Mouse (Mus musculus): ENCODE measurements around the gene Gm9857. TPM values are rescaled to one million over a fixed set of nuclear protein-coding genes. Genes with fewer than 3 reads are reported as not detected.

Gene Gm9857
- not detected in 2 replicates for polyA plus RNA-seq (2015; fragmentation: Nextera tagmentation; extraction: Ambion mirVana)

- peak within 1 kb of the TSS; percentile 31 for H3K4me3 ChIP-seq
- no peaks in the 10 kb centered on the region for H3K9me3 ChIP-seq (replicated peaks)
Observed at GRCm38 (mm10) chr3:108940001-108940633, at the start of gene Gm9857. TSS of gene Gm9857 (minus strand) at chr3:108940445.

DNA sequence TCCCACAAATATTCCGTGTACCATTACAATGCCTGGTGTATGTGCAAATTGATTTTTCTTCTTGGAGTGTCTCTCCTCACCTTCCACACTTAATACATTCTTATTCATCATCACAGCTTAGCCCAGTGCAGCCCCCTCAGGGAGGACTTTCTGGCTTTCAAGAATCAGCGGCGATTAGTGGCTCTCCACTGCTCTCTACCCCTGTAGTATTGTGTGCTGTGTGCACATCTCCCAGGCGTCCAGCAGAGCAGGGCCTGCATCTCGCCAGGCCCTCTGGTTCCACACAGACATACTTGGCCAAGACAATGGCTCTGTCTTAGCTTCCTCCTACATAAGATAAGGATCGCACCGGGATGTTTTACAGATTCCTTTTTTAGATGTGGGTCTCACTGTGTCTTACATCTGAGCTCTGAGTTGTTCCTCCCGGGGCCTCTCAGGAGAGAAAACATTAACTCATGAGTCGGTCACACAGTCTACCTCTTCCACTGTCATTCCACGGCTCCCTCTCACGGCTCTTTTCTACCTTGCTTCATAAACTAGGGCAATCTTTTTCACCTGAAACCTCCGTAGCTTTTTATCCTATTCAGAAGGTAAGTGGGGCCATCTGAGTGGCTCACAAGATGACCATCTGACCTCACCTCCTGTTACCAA, 46.9 kb upstream of the Gm9857 start:
- Histone ChIP-seq H3K27ac (peak overlapping the region; percentile 32; the same call in 1 of the 2 replicates), H3K4me3 (no peak overlapping the region), H3K4me1 (0 out of 2 replicates have a peak, but pooled peaks cover 9% of the 10 kb centered on the region), H3K9ac (no peak overlapping the region), H3K4me2 (no peak overlapping the region), H3K9me3 (replicated peaks) (no peaks in the 10 kb centered on the region), H3K36me3 (ENCODE audit: poor library complexity, severe bottlenecking) (peaks cover 21% of the 10 kb centered on the region), H3K27me3 (no peaks in the 10 kb centered on the region)
- 54% methylated on average over 12 of the region's 12 CpGs for WGBS
- ATAC-seq: peak; percentile 69; the same call in 1 of the 2 replicates

More at GRCm38 (mm10) chr3:108940001-108940633, at the start of gene Gm9857:
- Histone ChIP-seq H3K4me2 (peak within 1 kb of the TSS; percentile 56), H3K9ac (0 out of 2 replicates have a peak within 1 kb of the TSS, but pooled peaks have one; percentile 16), H3K36me3 (ENCODE audit: poor library complexity, severe bottlenecking) (no peaks in the 10 kb centered on the region), H3K4me1 (no peaks in the 10 kb centered on the region), H3K27me3 (no peaks in the 10 kb centered on the region), H3K27ac (no peak within 1 kb of the TSS)
- ATAC-seq: peak; percentile 87
- 67% methylated on average over 44 of the region's 59 CpGs for WGBS

DNA sequence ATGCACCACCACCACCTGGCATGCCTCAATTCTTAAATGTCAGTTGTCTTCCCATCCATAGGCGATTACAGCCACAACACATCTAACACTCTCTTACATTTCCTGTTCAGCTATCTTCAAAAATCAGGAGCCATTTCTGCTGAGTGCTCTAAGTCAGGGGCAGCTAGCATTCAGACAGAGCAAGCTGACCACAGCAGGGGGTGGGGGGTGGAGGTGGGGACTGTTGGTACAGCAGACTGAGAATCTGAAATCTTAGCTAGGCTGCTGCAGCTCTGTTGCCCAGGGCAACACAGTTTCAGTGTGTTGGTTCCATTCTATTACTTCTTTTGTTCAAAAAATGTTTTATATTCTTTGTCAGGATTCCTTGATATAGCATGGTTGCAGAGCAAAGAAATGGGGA, 46.3 kb upstream of the Gm9857 start:
- H3K27me3 ChIP-seq: no peaks in the 10 kb centered on the region
- no peak overlapping the region for H3K4me3 ChIP-seq
- peaks cover 16% of the 10 kb centered on the region for H3K36me3 ChIP-seq (ENCODE audit: poor library complexity, severe bottlenecking)
- 87% methylated on average over 1 of the region's 1 CpGs for WGBS
- no peak overlapping the region for H3K9ac ChIP-seq
- ATAC-seq: peak; percentile 70; the same call in 1 of the 2 replicates
- no peak overlapping the region for H3K4me2 ChIP-seq
- no peaks in the 10 kb centered on the region for H3K9me3 ChIP-seq (replicated peaks)
- H3K27ac ChIP-seq: 0 out of 2 replicates have a peak overlapping the region, but pooled peaks have one; percentile 32
- 0 out of 2 replicates have a peak, but pooled peaks cover 9% of the 10 kb centered on the region for H3K4me1 ChIP-seq

- no peaks in the 10 kb centered on the region for H3K9me3 ChIP-seq (replicated peaks)
- H3K36me3 ChIP-seq (ENCODE audit: poor library complexity, severe bottlenecking): peaks cover 24% of the 10 kb centered on the region
- H3K27ac ChIP-seq: no peak overlapping the region
- H3K4me1 ChIP-seq: 0 out of 2 replicates have a peak, but pooled peaks cover 9% of the 10 kb centered on the region
- H3K4me3 ChIP-seq: no peak overlapping the region
- 77% methylated on average over 5 of the region's 5 CpGs for WGBS
- no peaks in the 10 kb centered on the region for H3K27me3 ChIP-seq
- ATAC-seq: no peak
- H3K9ac ChIP-seq: no peak overlapping the region
- H3K4me2 ChIP-seq: no peak overlapping the region
Observed at GRCm38 (mm10) chr3:108983989-108984388, 43.7 kb upstream of the Gm9857 start.

- Histone ChIP-seq H3K36me3 (ENCODE audit: poor library complexity, severe bottlenecking) (peaks cover 36% of the 10 kb centered on the region), H3K4me1 (0 out of 2 replicates have a peak, but pooled peaks cover 5% of the 10 kb centered on the region), H3K27ac (no peak overlapping the region), H3K4me3 (no peak overlapping the region), H3K9ac (no peak overlapping the region), H3K9me3 (replicated peaks) (no peaks in the 10 kb centered on the region), H3K4me2 (no peak overlapping the region), H3K27me3 (no peaks in the 10 kb centered on the region)
- ATAC-seq: no peak
- 86% methylated on average over 6 of the region's 6 CpGs for WGBS
Observed at GRCm38 (mm10) chr3:108981946-108982345, 41.7 kb upstream of the Gm9857 start.

DNA sequence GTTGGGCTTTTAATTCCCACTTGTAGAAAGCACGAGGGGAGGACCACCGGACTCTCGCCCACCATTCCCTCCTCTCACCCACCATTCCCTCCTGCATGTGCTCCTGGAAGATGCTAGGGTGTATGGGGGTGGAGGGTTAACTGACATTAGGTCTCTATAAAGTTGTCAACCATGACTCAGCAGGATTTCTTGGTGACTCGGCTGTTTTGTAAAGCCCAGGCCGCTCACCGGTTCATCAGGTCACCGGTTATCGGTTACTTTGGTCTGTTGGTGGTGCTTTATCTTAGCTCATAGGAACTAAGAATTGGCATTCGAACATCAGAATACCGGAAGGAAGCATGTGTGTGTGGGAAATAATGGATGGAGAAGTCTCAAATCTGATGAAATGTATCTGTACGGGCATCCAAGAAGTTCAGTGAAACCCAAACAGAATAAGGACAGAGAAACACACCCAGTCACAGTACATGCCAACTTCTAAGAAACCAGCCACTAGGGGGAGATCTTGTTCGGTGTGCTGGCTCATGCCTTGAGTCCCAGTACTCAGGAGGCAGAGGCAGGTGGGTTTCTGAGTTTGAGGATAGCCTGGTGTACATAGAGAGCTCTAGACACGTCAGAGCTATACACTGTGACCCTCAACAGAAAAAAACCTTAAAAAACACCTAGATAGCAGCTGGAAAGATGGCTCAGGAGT, 37.2 kb upstream of the Gm9857 start:
- Histone ChIP-seq H3K4me2 (no peak overlapping the region), H3K9me3 (replicated peaks) (no peaks in the 10 kb centered on the region), H3K9ac (no peak overlapping the region), H3K27ac (no peak overlapping the region), H3K36me3 (ENCODE audit: poor library complexity, severe bottlenecking) (peaks cover 41% of the 10 kb centered on the region), H3K4me3 (no peak overlapping the region), H3K27me3 (no peaks in the 10 kb centered on the region), H3K4me1 (no peaks in the 10 kb centered on the region)
- no peak for ATAC-seq
- 95% methylated on average over 13 of the region's 13 CpGs for WGBS

- no peak overlapping the region for H3K27ac ChIP-seq
- no peaks in the 10 kb centered on the region for H3K9me3 ChIP-seq (replicated peaks)
- H3K4me2 ChIP-seq: no peak overlapping the region
- no peak overlapping the region for H3K9ac ChIP-seq
- H3K36me3 ChIP-seq (ENCODE audit: poor library complexity, severe bottlenecking): peaks cover 33% of the 10 kb centered on the region
- H3K4me3 ChIP-seq: no peak overlapping the region
- 89% methylated on average over 15 of the region's 15 CpGs for WGBS
- no peaks in the 10 kb centered on the region for H3K27me3 ChIP-seq
- no peaks in the 10 kb centered on the region for H3K4me1 ChIP-seq
- no peak for ATAC-seq
Observed at GRCm38 (mm10) chr3:108974920-108975485, 34.8 kb upstream of the Gm9857 start.

GRCm38 (mm10) chr3:108973980-108974660, 33.9 kb upstream of the Gm9857 start:
- WGBS: 83% methylated on average over 13 of the region's 13 CpGs
- Histone ChIP-seq H3K4me3 (no peak overlapping the region), H3K27me3 (no peaks in the 10 kb centered on the region), H3K36me3 (ENCODE audit: poor library complexity, severe bottlenecking) (peaks cover 25% of the 10 kb centered on the region), H3K4me1 (no peaks in the 10 kb centered on the region), H3K27ac (no peak overlapping the region), H3K4me2 (no peak overlapping the region), H3K9ac (no peak overlapping the region), H3K9me3 (replicated peaks) (no peaks in the 10 kb centered on the region)
- no peak for ATAC-seq

DNA sequence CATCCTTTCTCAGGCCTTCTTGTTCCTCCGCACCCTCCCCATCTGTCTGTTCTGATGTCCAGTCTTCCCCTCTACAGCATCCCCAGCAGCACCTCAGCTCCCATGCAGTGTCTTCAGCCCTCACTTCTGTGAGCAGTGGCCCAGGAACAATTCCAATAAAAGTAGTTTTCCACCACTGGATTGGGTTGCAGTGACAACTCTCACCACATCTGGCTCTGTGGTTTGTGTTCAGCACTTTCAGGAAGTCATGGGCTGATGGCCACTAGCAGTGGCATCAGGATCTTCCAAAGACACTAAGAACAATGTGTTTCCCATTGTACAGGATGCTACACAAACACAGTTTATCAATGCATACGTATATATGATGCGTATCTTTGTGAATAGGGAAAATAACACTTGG, 25.8 kb upstream of the Gm9857 start:
- no peak overlapping the region for H3K27ac ChIP-seq
- peaks cover 8% of the 10 kb centered on the region for H3K4me1 ChIP-seq
- 0 out of 2 replicates have a peak, but pooled peaks cover 3% of the 10 kb centered on the region for H3K36me3 ChIP-seq (ENCODE audit: poor library complexity, severe bottlenecking)
- H3K4me2 ChIP-seq: no peak overlapping the region
- no peaks in the 10 kb centered on the region for H3K27me3 ChIP-seq
- WGBS: 93% methylated on average over 3 of the region's 3 CpGs
- ATAC-seq: no peak
- no peak overlapping the region for H3K9ac ChIP-seq
- no peaks in the 10 kb centered on the region for H3K9me3 ChIP-seq (replicated peaks)
- H3K4me3 ChIP-seq: no peak overlapping the region

- Histone ChIP-seq H3K4me2 (no peak overlapping the region), H3K9ac (no peak overlapping the region), H3K9me3 (replicated peaks) (no peaks in the 10 kb centered on the region), H3K27me3 (no peaks in the 10 kb centered on the region), H3K27ac (no peak overlapping the region), H3K4me1 (peaks cover 10% of the 10 kb centered on the region), H3K36me3 (ENCODE audit: poor library complexity, severe bottlenecking) (no peaks in the 10 kb centered on the region), H3K4me3 (no peak overlapping the region)
- no peak for ATAC-seq
- 80% methylated on average over 7 of the region's 7 CpGs for WGBS
Observed at GRCm38 (mm10) chr3:108964361-108965044, 24.3 kb upstream of the Gm9857 start.

DNA sequence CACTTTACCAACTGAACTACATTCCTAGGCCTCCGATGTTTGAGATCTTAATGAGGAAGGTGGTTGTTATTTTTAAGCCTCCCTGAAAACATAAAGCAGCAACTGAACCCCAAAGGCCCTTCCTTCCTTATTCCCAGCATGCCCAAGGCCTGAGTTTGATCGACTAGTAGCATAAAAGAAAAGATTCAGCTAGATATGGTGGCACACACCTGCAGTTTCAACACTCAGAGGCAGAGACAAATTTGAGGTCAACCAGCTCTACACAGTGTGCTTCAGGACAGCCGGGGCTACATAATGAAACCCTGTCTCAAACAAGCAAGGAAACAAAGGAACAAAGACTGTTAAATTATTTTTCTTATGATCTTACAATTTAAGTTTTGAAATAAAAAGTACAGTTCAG, 23.5 kb upstream of the Gm9857 start:
- Histone ChIP-seq H3K27ac (no peak overlapping the region), H3K27me3 (no peaks in the 10 kb centered on the region), H3K4me1 (peaks cover 10% of the 10 kb centered on the region), H3K4me3 (no peak overlapping the region), H3K4me2 (no peak overlapping the region), H3K9ac (no peak overlapping the region), H3K9me3 (replicated peaks) (no peaks in the 10 kb centered on the region), H3K36me3 (ENCODE audit: poor library complexity, severe bottlenecking) (no peaks in the 10 kb centered on the region)
- WGBS: 88% methylated on average over 3 of the region's 3 CpGs
- no peak for ATAC-seq
